Mouse (Mus musculus) right cerebral cortex, postnatal 4 days (tissue): ENCODE measurements at regions not wholly inside any gene's neighbourhood (a gene's known extent, or its start where the extent isn't known, plus 50 kb on each side); places are given as distances from the start of the nearest gene placed in this dataset.

Source experiments
- DNase-seq: peaks from one replicate; pipeline ENCODE4 v3.0.0-alpha.2; 2022

DNA sequence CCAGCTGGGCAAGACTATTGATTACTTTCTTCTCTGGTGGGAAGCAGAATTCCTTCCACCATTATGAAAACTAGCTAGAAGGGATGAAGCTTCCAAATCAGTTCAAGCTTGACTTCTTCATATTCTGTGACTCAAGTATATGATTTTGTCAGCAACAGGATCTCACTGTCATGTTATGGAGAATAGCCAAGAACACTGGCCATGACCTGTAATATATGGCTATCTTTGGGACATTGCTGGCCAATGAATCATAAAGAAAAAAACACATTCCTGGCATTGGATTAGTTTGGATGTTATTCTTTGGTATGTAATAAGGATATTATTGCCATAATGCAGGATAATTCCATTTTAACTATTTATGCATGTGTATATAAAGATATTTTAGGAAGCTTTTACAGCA, 351.8 kb upstream of the Pbx1 start:
- no peak for DNase-seq

DNA sequence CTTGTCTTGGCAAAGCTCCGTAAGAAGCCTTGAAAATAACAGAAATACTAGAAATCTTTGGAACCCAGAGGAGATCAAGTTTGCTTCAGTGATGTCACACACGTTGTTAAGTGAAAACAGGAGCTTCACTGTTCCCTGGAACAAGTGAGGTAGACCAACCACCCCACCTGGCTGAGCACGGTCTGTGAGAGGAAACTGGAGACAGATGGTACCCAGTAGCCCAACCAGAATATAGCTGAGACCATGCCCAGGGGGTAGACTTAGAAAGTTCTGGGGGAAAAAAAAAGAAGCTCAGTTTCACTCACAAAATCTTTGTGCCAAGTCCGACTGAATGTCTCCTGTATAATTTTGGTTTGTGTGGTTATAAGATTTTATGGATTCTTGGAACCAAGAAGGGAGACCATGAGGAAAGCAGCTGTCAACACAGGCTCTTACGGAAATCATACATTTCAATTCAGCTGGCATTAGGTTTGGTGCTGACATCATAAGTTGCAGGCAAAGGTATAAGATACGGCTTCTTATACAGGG, 332.4 kb upstream of the Pbx1 start:
- DNase-seq = no peak

DNA sequence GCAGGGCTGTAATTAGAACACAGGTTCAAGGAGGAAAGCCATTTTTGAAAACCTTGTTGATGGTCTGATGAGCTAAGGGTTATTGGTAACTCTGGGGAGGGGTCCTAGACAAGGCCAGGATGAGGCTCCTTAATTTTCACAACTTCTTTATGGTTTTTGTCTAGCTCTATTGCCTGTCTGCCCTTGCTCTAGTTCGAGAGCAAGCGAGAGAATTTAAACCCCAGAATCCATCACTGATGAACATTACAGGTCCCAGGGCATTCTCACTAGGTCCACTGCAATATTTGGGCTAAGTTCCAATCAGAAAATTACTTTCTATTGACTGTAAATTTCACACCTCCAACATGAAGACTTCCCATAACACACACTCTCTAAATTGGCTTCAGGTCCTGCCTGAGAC, 329.0 kb upstream of the Pbx1 start:
- DNase-seq = no peak

DNA sequence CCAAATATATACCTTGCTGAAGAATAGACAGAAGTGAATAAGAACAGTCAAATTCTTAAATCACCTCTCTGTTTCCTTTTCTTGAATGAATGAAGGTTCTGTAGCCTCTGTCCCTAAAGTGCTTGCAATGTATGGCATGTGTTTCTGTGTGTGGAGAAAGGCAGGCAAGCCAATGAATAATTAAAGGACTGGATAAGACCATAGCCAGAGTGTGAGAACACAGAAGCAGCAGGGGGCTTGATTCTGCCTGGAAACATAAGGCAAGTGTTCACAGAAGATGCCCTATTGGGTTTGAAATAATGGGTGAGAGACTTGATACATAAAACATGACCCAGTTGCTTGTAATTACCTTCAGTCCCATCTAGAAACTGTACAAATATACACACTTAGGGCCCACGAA, 328.2 kb upstream of the Pbx1 start:
- DNase-seq = no peak

DNA sequence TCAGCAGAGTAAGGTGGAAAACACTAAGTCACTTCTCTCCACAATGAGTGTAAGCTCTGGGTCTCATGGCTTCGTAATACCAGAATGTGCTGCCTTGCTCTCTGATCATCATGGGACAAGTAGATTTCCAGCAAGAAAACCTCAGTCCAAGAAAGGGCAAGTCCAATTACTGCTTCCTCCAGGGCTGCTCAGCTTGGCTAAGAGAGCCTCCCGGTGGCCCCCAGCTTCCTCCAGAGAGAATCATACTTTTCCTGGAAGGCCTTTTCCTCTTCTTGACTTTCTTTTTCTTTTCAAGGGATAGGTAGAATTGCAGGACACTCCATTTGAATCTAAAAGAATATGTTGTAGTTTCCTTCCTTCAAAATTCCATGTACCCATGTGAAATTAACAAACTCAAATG, 326.8 kb upstream of the Pbx1 start:
- no peak for DNase-seq

DNA sequence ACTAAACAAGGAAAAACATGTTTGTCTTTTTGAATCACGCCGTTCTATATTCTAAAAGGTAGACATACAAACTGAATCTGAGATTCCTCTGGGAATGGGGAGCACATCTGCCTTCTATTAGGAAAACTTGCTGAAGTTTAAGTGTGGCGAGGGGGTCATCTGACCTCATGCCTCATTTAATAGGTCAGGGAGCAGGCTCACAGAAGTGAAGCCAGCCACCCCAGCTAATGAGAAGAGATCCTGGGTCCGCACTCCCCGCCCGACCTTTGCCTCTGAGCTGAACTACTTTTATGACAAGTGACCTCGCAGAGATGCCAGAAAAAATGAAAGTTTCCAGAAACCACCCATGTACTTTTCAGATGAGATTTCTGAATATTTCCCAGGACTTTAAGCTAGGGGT, 322.1 kb upstream of the Pbx1 start:
- DNase-seq = no peak

DNA sequence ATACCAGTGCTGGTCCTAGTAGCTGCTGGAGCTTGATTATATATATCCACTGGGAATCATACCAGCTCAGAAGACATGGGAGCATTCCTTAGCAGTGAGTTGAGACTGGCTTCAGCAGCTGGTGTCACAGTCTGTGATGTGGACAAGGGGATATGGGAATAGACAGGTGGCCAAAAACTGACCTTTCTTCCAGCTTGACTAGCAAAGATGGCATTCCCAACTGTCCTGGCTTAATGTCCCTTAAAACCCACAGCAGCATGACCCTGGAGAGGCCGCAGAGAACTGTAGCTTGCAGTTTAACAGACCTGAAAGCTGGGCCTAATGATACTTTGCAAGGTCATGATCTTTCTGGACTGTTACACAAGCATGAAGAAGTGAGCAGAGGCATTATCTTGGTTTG, 311.4 kb upstream of the Pbx1 start:
- DNase-seq = no peak

DNA sequence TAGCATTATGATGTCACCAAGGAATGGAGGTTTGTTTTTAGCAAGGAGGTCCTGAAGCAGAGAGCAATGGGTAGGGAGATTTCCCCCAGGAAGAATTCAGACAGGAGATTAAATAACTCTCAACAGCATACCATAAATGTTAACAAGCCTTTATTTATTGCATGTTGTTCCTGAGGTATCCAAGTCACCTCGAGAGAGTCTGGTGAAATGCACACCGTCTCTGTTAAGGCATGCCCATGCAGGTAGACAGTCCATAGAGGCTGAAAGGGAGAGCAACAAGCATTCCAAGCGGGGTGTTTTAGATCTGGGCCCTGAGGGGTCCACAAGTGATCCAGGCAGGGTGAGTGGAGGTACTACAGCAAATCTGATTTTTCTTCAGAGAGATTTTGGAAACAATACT, 305.9 kb upstream of the Pbx1 start:
- DNase-seq = no peak

DNA sequence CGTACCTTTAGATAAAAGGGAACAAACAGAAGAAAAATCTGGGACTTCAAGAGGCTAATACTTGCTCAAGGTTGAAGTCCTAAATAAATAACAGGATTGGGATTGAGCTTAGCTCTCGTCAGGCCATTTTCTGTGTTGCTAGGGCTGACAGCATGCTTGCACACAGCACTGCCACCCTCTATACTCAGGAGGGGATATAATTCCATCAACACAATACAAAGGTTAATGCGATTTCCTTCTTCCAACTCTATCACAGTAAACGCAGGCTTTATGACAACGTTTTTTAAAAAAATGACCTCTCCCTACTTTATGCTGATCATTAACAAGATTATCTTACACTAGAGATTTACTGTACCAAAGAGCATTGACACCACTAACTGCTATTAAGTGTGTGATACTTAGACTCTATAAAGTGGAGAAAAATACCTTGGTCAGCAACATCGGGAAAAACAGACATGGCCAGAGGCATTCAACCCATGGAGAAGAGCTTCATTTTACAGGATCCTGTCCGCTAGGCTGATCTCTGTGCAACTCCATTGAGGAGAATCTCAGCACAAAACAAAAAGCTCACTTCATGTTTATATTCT, 305.3 kb upstream of the Pbx1 start:
- DNase-seq = no peak

DNA sequence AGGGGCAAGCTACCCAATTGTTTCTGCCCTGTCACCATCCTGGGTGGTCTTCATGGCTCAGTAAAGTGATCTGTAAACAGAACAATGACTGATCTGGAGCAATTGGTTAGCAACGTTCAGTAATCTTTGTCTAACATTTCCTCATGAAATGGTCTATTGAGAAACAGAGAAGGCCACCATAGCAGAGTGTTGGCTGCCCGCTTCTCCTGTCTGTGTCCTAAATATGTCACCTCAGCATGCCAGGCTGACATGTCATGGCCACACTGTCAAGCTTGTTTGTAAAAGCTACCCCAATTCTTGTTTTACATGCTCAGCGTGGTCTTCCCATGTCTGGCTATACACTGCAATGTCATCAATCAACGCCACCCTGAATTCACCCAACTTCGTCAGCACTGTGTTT, 301.0 kb upstream of the Pbx1 start:
- no peak for DNase-seq

DNA sequence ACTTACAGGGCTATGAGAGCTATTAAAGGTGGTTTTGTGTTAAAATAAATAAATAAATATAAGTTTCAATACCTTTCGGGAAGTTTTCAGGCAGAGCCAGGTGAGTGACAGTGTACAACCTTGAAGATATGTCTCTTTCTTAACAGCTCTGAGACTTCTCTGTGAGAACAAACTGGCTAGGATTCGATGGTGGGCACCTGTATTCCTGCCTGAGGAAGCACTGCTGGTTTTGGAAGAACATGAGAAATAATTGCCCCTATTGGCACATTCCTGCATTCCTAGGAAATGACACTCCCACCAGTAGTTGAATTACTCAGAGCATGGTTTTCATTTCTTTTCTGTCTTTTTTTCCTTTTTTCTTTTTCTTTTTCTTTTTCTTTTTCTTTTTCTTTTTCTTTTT, 277.8 kb upstream of the Pbx1 start:
- no peak for DNase-seq

DNA sequence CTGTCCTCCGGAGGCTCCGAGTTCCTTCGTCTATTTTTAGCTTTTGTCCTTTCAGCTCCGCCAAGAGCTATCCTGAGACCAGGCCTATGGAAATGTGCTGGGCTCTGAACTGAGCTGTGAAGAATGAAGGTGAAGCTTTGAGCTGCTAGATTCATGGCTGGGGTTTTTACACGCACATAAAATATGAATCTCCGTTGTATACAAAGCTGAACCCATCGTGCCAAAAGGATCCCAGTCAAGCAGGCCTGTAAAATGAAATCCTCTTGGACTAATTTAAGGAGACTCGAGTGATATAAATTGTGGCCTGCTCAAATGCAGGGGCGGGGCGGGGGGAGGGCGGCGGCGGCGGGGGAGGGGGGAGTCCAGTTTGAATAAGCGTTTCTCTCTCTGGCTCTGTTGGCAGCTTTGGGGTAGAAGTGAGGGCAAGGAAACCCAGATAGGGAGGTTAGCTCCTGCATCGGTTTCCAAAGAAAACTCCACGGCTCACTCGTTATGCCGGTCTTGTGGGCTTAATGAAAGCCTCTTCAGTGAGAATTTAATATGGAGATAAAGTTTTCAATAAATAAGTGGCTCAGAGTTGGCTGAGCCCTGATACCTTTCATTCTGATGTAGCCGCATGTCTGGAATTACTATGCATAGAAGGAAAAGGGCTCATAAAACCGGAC, 277.1 kb upstream of the Pbx1 start:
- peak; percentile 5 for DNase-seq

DNA sequence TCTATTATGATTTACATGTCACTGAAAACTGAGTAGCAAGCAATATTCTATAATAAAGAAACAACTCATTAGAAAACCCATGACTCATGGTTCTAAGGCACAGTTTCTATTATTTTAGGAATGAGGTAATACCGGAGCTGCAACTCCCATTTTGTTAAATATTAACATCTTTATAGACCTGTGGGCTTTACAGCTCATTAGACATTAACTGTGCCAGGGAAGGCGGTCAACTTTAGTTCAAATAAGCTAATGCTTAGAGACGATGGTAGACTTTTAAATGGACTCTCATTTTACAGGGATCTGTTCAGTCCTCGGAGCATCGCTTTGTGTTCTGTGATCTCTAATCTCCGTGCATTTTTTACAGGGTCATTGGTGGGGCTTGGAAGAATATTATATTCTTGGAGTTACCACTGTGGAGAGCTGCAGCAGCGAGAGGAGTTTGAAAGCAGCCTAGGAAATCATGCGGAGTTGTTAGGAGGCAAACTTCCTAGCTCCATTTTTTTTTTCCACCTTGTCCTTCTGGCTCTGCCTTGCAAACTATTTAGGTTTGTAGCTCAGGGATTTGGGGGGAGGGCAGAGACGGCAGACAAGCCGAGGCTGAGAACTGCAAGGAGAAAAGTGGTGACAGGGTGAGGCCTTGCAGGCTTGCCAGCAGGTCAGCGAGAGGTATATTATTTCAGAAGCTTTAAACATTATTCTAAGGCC, 276.2 kb upstream of the Pbx1 start:
- DNase-seq = peak; percentile 6

DNA sequence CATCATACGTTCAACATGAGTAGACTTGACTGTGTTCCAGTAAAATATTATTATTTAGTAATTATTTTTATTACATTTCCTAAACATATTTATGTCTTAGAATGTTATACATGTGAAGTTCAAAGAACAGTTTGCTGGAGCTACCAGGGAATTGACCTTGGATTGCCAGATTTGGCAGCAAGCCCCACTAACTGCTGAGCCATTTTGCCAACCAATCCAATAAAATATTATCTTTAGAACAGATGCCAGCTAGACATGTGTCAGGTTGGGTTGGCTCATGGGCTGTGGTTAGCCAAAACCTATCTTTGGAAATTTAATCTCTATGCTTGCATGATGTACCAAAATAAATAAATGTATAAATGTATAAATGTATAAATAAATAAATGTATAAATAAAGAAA, 265.3 kb upstream of the Pbx1 start:
- DNase-seq = no peak

DNA sequence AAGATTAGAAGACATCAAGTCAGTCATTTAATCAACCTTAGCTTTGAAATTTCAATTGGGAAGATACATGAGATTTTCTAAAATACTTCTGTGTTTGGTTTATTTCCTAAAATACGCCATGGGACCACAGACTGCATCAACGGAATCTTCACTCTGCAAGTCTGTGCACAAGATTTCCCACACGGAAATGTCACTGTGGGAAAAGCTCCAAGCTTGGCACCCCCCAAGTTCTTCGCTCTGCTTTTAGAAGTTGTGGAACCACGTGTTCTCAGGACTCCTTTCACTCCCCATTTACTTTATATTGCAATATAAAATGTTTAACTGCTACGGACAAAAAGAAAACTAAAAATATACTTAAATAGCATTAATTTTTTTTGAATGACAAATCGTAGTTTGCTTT, 254.8 kb upstream of the Pbx1 start:
- DNase-seq = peak; percentile 40

DNA sequence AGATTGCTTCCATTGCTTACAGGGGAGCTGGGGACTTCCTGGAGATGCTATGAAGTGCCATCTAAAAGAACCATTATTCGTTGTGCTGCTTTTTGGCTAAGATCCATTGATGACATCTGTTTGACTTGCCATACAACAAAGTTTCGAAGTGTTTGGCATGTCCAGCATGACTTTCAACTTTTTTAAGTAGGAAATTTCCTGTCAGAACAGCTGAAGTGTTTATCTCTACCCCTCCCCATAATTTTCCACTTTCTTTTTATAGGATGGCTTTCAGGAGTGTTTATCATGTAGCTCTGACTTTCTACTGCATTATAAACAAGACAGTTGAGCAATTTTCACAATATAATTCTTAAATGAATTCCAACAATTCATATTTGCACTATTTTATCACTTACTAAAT, 253.1 kb upstream of the Pbx1 start:
- DNase-seq = no peak

DNA sequence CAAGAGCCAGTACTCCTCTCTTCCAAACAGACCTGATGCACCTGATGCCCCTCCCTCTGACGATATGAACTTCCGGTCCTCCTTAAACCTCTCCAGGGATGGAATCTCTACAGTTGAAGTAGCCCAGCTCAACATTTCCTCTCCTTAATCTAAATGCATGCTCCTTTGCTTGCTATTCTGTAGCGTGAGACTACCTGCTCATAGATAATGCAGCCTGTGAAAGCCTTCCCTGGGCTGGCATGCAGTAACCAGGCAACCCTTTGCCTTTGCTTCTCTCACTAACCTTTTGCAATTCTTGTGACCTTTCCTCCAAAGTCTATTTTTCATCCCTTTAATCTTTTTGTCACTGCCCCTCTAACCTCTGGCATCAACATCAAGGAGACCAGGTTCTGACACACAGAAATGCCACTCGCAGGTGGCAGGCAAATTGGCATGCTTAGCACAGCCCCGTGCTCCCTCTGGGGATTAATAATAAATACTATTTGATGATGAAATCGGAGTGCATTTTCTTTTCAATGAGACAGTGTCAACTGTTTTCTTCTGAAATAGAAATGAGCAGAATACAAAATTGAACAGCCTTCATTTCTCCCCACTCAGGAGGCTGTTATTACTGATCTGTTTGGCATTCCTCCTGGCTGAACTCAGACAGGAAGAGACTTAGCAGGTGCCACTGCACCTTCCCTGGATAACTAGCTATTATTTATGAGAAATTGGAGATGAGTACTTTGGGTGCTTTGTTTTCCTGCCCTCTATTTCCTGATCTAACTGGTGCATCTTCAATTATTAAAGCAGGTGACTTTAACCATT, 249.8 kb upstream of the Pbx1 start:
- DNase-seq = no peak

DNA sequence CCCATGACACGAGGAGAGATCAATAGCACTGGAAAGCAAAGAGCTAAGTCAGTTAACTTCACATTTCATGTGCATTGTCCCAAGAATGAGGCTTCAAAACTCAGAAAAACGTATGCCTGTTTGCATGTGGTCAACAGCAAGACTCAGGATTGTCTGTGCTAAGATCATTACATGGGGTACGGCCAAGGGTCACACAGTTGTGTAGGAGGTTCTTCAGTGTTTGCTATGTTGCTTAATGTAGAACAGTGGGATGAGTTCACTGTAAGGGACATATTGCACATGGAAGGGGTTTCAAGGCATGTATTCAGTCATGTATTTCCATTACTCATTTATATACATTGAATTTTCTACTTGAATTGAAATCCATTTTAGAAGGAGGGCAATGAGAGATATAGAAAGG, 248.6 kb upstream of the Pbx1 start:
- DNase-seq = no peak

DNA sequence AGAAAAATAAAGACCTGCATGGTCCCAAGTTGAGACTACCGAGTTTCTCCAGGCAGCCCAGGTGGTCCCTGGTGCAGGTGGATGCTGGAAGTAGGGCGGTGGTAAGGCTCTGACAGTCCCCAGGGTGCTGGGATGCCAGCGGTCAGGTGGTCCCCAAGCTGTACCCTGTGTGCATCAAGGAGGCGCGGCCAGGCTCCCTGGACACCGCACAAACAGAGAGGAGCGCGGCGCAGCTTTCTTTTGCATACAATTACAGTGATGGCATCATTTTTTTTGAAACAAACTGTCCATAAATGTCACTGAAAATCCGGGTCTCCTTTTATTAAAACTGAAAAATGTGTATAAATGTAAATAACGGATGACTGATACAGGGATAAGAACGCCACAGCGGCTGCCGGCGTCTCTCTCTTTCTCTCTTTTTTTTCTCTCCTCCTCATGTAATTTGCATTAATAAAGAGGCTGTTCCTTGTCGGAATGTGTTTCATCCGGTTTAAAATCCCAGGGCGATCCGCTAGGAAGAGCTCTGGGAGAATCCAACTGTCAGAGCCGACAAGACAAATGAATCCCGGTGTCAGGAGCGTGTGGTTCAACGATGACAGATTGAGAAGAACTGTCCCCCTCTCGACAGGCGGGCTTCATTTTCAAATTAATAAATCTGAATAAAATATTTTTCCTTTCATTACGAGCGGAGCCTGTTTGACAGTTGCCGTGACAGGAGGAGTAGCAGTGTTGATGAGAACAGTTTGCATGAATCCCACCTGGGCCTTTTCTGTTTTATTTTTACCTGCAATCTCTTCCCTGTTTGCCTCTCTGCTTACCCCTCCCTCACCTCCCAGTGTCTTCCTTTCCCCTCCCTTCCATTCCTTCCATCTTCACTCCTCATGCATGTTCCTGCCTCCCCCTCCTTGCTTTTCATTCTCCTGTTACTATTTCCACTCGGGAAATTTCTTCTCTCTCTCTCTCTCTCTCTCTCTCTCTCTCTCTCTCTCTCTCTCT, 244.6 kb upstream of the Pbx1 start:
- peak; percentile 28 for DNase-seq

DNA sequence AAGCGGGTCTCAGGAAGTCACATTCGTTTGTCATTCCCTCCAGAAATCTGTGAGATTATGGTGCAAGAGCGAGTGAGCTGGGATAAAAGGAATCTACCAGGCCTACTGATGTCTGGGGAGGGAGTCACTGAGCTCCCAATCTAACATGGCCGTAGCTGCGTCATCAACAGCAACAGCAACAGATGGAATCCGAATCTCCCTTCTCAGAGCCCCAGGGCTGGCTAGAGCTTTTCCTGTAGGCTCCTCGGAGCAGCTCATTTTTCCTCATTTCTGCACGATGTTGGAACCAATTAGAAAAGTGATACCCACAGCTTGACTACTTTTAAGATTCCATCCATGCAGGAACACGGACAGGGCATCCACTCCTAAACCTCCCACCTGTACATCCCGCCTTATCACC, 243.7 kb upstream of the Pbx1 start:
- no peak for DNase-seq

DNA sequence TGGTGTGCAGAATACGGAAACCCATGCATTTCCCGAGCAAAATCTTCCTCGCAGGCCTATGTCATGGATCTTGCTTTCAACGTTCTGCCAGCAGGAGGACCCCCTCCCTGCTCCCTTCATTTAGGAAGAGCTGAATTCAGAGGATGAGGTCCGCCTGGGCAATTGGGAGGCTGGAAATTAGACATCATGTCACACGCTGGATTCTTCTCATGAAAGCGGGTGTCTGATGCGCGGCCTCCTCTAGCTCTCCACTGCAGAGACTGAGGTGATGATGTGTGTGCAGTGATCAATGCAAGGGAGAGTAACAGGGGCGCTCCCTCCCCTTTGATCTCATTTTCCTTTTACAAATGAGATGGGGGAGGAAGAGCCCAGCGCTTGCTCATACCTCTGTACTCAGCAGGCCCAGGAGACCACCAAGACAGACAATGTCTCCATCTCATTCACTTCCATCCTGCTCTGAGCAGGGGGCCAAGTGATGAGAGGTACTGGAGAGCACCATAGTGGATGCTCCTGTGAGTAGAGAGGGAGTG, 230.8 kb upstream of the Pbx1 start:
- DNase-seq = peak; percentile 22

DNA sequence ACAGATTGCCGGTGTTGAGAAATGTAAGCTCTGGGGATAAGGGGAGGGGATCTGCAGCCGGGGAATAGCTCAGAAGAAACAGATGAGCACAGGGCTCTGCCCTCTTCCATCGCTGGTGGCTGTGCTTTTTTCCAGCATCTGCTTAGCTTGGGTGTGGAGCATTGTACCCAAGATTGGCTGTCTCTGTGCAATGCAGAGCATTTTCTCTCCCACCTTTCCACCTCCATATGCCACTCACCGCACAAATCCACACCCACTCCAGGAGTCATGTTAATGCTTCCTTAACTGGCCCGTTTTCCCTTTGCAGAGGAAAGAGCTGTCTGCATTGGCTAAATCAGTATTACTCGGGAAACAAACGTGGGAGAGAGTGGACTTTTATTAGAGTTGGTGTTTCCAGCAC, 228.9 kb upstream of the Pbx1 start:
- no peak for DNase-seq
